Mouse (Mus musculus) layer of hippocampus, adult 8-10 months (tissue): ENCODE results near the gene Atxn7l1. TPM values are rescaled to one million over a fixed set of nuclear protein-coding genes. Genes with fewer than 3 reads are reported as not detected.

Experiments used
- DNase-seq, 2 experiments: peaks; one replicate each; pipeline ENCODE4 v3.0.0; 2022; ENCODE audit warnings: low spot score in 2 of 2
- total RNA-seq, 4 experiments: library from RNA; stranded (reverse); gene quantifications; 2 replicates each; pipeline ENCODE4 v1.2.4; 2022

Atxn7l1 gene
- total RNA-seq, 4 experiments from 2014 or later, result 56.9 to 65.7 (median 60.7) TPM

DNA sequence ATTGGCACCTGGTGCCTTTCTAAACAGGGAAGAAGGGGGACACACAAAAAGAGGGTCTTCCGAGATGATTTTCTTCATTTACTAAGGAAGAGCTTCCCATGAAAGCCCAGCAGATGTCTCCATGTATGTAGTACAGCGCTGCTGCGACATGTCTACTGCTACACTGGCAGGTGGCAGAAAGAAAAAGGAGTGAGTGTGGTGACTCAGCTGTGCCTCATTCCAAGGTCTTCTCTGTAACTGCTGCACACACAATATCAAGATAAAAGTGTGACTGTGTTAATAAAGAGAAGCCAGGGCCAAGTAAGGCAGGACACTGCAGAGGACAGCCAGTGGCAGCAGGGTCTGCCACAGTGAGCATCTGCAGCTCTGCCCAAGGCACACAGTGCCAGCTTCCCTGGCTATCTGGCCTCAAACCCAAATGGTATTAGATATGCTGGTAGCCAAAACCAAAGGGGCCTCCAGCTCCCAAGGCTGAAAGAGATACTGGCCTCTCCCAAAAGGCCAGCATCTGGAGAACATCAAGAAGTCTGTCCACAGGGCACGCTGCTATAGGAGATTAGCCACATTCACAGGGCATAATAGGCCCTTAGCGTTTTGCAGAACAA is 212.5 kb downstream of the Atxn7l1 start:
- DNase-seq, result no peak

DNA sequence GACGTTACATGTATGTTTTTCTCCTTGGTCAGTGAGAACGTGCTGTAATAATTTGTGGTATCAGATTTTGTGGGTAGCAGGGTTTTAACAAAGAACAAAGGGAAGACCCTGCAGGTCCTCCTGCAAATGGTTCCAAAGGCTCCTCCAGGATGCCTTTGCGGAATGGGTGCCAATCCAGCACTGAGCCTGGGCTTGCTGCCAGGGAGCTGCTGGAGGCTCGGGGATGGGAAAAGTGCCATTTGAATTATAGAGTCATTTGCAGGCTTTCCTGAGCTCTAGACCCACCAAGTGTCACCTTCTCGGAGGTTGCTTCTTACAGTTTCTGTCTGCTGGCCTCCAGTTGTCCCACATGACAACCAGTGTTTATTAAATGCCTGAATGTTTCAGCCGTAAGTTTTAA is 213.2 kb downstream of the Atxn7l1 start:
- DNase-seq, result peak; percentile 40 to 78

DNA sequence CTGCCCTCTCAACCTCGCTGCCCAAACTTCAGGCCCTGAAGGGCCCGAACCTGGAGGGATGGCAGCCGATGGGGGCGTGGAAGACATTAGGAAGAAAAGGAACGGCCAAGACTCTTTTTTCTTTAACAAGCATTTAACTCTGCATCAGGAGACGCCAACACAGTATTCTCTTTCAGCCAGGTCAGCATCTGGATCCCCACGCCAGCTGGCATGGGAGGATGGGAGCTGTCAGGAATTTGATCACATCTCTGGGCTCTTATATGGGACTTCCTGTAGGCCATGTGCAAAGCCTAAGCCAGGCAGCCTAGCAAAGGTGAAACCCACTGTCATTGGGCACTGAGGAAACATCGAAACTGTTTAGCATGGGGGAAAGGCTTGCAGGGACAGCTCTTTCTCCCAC is 217.0 kb downstream of the Atxn7l1 start:
- no peak for DNase-seq

DNA sequence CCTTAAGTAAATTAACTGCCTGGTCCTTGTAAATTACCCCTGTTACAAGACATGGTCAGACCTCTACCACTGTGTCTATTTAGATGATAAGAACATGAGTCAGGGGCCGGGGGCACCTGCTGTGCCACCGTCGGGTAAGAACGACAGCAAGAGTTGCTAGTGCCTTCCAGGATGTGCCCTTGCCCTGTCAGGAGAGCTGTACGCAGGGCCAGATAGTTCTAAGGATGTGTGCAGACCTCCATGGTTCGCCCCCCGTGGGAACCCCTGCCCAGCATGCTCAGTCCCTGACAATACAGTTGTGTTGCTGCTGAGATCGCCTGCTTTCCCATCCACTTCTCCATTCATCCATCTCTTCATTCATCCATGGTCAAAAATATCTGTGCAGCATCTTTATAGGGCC is 217.6 kb downstream of the Atxn7l1 start:
- DNase-seq, result no peak

DNA sequence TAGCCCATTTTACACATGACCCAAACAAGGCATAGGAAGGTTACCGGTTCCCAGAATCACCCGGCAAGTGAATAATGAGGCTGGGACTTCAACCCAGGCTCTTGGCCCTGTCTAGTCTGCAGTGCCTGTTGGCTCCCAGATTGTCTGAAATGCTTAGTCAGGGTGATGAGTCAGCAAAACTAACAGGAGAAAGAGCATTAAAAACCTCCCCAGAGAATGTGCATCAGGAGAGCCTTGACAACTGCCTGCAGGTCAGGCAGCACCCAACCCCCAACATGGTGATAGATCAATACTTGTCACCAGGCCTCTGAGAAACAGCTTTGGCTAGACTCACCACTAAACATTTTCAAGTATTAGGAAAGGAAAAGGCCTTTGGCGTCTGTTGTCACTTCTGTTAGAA is 222.1 kb downstream of the Atxn7l1 start:
- DNase-seq, result no peak

DNA sequence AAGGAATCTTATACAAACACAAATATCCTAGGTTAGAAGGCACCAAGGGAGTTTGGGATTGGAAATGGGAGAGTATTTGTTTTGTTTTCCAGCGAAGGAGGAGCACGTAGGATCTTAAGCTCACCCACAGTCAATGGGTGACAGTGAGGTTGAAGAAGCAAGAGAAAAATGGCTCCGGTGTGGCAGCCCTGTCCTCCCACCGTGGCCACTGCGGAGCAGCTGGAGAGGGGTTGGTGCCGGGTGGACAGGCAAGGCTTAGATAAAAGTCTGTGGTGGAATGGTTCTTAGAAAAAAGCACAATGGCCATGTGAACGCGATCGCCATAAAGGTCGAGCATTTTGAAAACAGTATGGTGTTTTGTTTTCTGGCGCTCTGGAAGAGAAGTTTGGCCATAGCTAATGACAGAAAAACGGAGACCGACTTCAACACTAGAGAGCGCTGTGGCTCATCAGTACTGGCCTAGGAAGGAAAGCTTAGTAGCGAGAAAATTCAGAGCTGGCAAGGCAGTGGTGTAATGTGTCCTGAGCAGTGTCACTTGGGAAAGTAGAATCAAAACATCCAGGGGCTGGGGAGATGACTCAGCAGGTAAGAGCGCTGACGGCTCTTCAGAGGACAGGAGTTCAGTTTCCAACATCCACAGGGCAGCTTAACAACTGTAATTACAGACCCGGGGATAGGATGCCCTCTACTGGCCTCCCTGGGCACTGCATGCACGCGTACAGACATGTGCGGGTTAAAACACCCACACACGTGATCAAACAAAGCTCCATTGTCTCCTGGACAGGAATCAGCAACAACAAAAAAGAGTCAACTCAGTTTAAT is 232.3 kb downstream of the Atxn7l1 start:
- peak; percentile 67 to 75 for DNase-seq

DNA sequence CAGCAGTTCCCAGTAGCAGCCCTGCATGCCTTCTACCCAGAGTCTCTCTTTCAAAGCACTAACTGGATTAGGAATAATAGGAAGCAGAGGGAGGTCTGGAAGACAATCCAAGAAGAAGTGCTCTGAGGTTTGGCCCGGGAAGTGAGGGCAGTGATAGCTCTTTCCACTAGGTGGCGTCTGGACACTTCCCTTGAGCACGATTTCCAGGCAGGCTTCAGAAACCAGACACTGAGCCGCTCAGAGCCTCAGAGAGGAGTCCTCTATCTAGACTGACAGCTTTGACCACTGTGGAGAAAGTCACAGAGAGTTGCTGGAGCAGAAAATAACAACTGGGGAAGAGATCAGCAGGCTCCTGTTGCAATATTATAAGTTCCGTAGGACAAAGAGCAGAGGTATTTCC is 241.3 kb downstream of the Atxn7l1 start:
- DNase-seq, result peak; percentile 54 to 82

DNA sequence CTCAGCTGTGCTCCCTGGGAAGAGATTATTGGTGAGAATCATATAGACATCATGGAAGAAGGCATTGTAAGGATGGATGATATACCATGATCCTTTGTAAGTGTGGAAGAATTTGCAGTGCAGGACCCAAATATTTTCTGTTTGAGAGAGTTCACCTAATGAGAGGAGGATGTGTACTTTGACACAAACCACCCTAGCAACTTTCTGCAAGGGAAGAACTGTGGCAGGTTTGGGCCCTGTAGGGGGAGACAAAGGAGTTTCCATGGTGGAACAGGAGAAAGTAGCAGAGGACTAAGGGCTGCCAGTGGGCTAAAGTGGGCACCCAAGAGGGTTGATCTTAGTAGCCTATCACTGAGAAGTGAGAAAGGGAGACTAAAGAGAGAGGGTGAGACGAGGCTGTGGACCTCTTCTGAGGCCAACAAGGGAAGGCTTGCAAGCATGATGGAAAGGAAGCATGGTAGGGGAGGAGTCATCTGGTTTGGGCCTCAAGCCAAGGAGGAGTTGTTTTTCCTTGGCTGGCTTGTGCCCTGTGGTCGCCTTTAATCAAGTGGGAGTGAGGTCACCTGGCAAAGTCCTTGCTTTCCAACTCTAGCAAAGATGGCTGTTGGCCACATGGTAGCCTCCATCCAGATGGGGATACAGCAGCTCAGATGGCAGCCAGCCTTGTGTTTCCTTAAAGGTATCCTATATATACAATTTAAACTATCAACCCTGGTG is 243.5 kb downstream of the Atxn7l1 start:
- DNase-seq, result no peak

DNA sequence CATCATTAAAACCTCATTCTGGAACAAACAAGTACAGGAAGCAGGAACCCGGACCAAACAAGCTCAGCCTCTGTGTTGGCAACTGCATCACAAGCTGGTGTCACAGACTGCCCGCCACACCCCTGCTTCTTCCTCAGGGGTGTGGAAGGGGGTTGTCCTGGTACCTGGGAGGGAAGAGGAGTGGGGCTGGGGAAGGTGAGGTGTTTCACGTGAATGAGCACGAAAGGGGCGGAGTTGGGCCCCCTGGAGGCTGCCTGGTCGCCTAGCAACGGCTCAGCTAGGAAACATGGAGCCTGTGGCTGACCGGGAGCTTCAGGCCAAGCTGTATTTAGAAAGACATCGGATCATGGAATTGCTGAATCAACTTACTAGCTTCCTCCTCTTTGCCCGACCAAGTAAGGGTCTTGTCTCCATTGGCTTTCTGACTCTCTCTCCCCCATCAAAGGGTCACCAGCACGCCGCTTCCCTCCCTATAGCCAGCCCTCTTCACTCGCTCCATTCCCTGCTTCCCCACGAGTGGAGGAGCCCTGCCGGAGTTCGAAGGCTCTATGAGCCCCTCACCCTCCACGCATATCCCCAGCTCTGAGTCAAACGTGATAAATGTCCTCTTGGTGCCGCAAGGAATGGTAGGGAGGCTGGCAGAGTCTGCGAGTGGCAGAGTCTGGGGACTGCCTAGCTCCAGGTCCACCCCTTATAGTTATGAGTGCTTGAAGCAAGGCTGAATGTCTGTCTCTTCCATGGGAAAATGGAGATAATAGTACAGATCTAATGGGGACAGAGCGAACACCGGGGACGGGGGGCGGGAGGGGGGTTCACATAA is 247.5 kb downstream of the Atxn7l1 start, which contains the start of gene Efcab10:
Gene Efcab10 (plus strand): TSS at position 51 of the 820 bp plus-strand sequence.
- DNase-seq, result peak; percentile 49 to 65

DNA sequence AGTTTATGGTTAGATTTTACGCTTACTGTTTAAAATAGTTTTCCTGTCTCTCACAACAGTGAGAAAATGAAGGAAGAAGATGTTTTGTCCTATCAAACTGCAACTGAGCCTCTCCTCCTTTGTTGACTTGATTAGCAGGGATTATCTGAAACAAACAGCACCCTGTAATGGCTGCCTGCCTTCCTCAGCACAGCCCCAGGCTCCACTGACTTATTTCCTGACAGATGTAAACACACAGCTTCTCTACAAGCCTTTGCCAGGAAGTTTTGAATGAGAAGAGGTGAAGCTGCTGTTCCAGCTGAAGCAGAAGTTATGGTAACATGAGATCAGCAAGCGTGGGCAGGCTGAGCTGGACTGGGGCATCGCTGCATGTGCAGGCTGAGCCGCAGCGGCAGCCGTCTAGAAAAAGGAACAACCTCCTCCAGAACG is 255.8 kb downstream of the Atxn7l1 start:
- DNase-seq, result no peak

DNA sequence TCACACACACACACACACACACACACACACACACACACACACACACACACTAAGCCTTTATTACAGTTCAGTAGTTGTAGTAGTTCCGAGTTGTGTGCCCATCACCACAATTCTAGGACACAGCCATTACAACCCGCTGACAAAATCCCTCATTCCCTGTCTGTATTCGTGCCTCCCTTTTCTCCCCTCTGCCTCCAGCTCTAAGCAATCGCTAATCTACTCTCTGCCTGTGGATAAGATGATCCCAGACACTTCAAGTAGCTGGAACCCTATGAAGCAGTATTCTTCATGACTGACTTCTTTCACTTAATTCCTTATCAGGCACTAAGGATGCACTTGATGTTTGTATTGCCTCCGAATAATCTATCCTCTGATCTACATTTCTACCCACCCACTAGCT is 257.5 kb downstream of the Atxn7l1 start:
- DNase-seq, result no peak

DNA sequence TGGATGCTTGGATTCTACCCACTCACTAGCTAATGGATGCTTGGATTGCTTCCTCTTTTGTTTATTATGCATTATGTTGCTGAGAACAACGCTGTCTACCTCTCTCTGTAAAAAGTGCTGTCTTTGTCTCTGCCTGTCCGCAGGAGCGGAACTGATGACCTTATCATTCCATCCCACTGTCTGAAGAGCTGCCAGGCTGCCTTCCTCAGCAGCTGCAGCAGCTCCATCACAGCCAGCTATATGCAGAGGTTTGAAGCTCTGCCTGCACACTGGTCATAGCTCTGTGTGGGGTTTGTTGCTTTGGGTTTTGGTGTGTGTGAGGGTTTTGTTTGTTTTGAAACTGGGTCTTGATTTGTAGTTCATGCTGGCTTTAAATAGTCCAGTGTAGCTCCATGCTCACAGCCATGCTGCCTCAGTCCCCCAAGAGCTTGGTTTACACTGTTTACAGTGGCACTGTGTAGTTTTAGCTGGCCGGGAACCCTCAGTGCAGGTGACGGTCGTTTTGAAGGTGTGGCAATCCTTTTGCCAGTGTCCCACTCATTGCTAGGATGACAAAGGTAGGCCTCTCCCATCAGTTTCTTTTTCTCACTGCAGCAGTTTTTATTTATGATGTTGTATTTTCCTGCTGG is 258.0 kb downstream of the Atxn7l1 start:
- peak; percentile 31 to 35 for DNase-seq

DNA sequence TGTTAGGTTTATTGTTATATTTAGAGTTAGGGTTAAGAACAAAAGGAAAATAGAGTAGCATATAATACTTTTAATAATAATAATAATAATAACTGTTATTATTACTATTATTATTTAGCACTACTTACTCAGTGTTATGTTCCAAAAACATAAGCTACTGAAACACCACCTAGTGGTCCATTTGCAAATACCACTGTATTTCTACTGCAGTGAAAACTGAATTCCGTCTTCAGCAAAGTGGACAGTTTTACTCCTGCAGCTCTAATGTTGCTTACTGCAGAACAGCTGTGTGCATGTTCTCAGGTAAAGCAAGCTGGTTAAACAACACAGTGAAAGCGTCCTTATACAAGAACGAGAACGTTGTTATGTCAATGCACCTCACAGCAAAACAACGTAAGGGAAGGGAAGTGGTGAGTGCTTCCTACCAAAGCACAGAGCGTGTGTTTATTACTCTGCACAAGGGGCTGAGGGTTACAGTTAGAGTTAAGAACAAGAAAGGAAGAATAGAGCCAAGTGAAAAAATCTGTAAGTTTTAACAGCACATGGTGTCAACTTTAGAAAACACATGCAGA is 264.2 kb downstream of the Atxn7l1 start:
- DNase-seq, result no peak

Other genes starting within 250 kb of the Atxn7l1 start
- 10 to 100 TPM; 44.9 to 53.8 (median 50.0) TPM for gene Sypl, start 193.8 kb upstream of the Atxn7l1 start, total RNA-seq
- gene Cdhr3, start 54.8 kb upstream of the Atxn7l1 start, total RNA-seq, result 1 to 10 TPM; 1.8 to 2.7 (median 2.3) TPM
- 1 to 10 TPM; 1.0 to 4.4 (median 2.0) TPM for gene Efcab10, start 247.2 kb downstream of the Atxn7l1 start, total RNA-seq